Mouse (Mus musculus): ENCODE results near the gene Irak4. TPM values are rescaled to one million over a fixed set of nuclear protein-coding genes. Genes with fewer than 3 reads are reported as not detected.

Irak4 gene
- polyA plus RNA-seq, 1 experiment from 2014 or later = 2.1 TPM

Other genes starting within 250 kb of the Irak4 start
- 1.7 and 2.0 TPM in 2 replicates for gene Adamts20, start 78.2 kb upstream of the Irak4 start, polyA plus RNA-seq (2015; fragmentation: Nextera tagmentation; extraction: Ambion mirVana)
- gene Pus7l, start 96 bp upstream of the Irak4 start, polyA plus RNA-seq (2015; fragmentation: Nextera tagmentation; extraction: Ambion mirVana) = 5.2 and 5.3 TPM in 2 replicates
- gene Twf1, start 46.2 kb downstream of the Irak4 start, polyA plus RNA-seq (2015; fragmentation: Nextera tagmentation; extraction: Ambion mirVana) = 97.1 and 103 TPM in 2 replicates
- 3.3 and 3.8 TPM in 2 replicates for gene Tmem117, start 85.6 kb downstream of the Irak4 start, polyA plus RNA-seq (2015; fragmentation: Nextera tagmentation; extraction: Ambion mirVana)

All from midbrain, embryonic 13.5 days (tissue).